Mouse (Mus musculus): ENCODE measurements around the gene Tmem126a.

Gene Tmem126a

GRCm38 (mm10) chr7:90456845-90457468 is at the start of gene Tmem126a:
Gene Tmem126a, minus strand, starts transcription at chr7:90457229.
- in situ Hi-C loops (cut with MboI, MseI), result loop anchor here (10.0 kb wide), 1 partner anchor 1052 kb away; the partner anchor contains the start of genes Fzd4 and Tmem135

DNA sequence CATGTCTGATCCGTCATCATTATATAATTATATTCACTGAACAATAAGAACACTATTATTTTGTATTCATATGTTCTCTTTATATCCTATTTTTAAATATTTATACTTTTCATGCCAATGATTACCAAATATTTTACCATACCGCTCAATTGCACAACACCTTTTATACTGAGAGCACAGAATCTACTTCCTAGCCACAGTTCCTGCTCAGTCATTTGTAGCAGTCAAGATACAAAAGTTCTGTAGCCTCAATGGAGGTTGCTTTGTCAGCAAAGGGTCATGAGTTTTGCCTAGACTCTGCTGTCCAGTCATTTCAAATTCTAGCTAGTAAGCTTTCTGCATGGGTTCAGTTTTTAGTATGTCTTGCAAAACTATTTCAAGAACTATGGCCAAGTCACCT is 25.6 kb upstream of the Tmem126a start:
- in situ Hi-C loops (cut with MboI, MseI), result no loop called here

DNA sequence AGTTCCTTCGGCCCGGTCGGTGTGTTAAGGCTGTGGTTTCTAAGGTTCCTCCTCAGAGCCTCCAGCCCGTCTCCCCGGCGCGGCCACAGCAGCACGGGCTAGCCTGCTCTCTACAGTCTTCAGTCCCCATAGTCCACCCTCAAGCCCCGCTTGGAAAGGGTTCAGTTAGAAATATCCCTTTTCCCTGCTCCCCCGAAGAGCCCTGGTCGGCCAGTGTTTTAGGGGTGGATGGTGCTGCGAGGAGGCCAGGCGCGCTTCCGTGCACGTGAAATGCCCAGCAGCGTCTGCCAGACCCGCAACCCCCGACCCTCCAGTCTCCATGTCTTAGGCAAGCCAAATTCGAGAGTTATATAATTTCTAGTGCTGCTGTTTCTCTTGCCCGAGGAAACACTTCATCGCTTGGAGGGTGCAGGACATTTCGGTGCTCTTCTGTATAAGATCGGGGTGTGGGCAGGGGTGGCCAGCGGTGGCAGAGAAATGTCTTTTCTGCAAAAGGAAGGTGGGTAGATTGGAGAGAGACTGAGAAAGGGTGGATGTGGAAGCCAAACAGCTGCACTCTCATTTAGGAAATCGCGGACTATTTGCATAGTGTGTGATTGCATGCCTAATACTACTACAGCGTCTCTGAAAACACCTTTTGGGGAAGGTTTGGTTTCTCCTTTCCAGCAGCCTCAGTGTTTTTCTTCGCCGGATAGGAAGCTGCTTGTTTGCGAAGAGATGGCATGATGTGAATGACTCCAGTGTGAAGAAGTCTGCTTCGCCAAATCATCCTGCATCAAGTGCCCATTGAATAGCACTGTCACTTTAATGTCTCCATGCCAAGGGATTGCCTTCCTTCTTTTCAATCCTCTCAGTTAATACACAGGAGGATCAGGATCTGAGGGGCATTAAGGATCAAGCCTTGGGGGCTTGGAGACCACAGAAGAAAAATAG is 19.6 kb upstream of the Tmem126a start, which contains the start of gene Dlg2:
Gene Dlg2, plus strand, starts transcription at position 360 of the 933 bp plus-strand sequence.
- in situ Hi-C loops (cut with MboI, MseI), result no loop called here

GRCm38 (mm10) chr7:90475793-90476312 is 18.8 kb upstream of the Tmem126a start, which contains the start of gene Tmem126b:
Gene Tmem126b, minus strand, starts transcription at chr7:90476001.
- in situ Hi-C loops (cut with MboI, MseI), result no loop called here

- in situ Hi-C loops (cut with MboI, MseI), result no loop called here
Observed at GRCm38 (mm10) chr7:90473511-90473910, 16.5 kb upstream of the Tmem126a start.

- in situ Hi-C loops (cut with MboI, MseI), result no loop called here
Observed at GRCm38 (mm10) chr7:90461441-90461840, 4.4 kb upstream of the Tmem126a start.

DNA sequence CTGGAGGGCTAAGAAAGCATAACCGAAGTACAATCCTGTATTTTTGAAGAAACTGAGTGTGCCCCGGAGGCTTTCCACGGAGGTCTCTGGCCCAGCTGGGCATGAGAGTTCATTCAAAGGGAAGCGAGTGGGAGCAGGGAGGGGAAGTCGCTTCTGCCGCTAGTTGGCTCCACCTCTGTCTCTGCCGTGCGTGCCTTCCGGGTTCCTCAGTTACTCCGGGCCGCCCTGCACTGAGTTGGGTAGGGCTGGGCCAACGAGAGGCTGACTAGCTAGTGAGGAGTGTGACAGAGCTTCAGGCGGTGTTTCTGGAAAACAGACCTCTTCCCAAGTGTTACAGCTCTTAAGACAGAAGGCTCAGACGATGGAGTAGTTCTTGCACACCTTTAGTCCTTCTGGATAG is 3.9 kb upstream of the Tmem126a start:
- in situ Hi-C loops (cut with MboI, MseI), result no loop called here

GRCm38 (mm10) chr7:90460330-90460729 is 3.3 kb upstream of the Tmem126a start:
- in situ Hi-C loops (cut with MboI, MseI), result no loop called here

DNA sequence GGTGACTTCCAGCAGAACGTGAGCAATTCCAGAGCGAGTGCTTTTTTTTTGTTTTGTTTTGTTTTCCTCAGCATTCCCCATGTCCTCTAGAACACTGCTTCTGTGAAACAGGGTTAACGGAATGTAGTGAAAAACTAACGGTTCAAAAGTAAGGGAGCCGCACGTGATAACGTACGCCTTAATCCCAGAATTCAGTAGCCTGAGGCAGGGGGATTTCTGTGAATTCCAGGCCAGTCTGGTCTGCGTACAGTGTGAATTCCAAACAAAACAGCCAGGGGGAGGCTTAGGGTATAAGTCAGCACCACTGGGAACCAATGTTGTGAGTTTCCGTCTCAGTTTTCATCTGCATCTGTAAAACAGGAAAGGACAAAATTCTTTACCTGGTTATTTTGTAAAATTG is 488 bp upstream of the Tmem126a start:
- in situ Hi-C loops (cut with MboI, MseI), result loop anchor here (10.0 kb wide), 1 partner anchor 1053 kb away; the partner anchor contains the start of genes Fzd4 and Tmem135

GRCm38 (mm10) chr7:90456149-90456844 is 732 bp downstream of the Tmem126a start:
- in situ Hi-C loops (cut with MboI, MseI), result loop anchor here (10.0 kb wide), 1 partner anchor 1051 kb away; the partner anchor contains the start of genes Fzd4 and Tmem135

GRCm38 (mm10) chr7:90444206-90444605 is 12.8 kb downstream of the Tmem126a start:
- in situ Hi-C loops (cut with MboI, MseI), result no loop called here

DNA sequence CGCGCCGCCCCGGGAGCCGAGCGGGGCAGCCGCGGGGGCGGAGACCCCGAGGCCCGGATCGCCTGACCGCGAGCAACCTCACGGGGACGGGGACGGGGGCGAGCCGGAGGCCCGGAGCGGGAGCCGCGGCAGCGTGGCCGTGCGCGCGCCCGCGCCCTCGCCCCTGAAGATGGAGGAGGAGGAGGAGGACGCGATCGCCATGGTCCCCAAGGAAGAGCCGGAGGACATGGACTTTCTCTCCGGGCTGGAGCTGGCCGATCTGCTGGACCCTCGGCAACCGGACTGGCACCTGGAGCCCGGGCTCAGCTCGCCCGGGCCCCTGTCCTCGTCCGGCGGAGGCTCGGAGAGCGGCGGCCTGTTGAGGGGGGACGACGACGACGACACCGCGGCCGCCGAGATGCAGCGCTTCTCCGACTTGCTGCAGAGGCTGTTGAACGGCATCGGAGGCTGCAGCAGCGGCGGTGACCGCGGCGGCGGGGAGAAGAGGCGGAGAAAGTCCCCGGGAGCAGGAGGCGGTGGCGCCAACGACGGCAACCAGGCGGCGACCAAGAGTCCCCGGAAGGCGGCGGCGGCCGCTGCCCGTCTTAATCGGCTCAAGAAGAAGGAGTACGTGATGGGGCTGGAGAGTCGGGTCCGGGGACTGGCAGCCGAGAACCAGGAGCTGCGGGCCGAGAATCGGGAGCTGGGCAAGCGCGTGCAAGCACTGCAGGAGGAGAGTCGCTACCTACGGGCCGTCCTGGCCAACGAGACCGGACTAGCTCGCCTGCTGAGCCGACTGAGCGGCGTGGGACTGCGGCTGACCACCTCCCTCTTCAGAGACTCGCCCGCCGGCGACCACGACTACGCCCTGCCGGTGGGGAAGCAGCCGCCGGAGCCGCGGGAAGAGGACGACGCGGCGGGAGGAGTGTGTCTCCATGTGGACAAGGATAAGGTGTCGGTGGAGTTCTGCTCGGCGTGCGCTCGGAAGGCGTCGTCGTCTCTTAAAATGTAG is 13.6 kb downstream of the Tmem126a start:
- in situ Hi-C loops (cut with MboI, MseI), result no loop called here

- in situ Hi-C loops (cut with MboI, MseI), result no loop called here
Observed at GRCm38 (mm10) chr7:90442518-90443080, 14.4 kb downstream of the Tmem126a start, which contains the start of gene Crebzf. Gene Crebzf, plus strand, starts transcription at chr7:90442729.

DNA sequence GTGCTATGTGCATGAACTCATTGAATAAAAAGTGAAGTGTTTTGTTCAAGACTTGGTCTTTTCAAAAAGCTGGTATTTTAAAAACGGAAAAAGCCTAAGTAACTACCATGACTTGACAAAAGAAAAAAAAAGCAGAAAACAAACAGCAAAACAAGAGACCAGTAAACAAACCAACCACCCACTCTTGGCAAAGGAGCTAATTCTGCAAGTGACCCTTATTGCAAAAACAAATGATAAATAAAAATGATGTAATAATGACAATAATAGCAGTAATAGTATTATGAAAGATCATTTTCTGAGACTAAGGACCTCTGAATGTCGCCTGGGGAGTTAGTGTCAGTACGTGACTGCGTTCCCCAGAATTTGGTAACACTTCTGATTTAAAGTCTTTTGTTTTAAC is 15.0 kb downstream of the Tmem126a start:
- in situ Hi-C loops (cut with MboI, MseI), result no loop called here

DNA sequence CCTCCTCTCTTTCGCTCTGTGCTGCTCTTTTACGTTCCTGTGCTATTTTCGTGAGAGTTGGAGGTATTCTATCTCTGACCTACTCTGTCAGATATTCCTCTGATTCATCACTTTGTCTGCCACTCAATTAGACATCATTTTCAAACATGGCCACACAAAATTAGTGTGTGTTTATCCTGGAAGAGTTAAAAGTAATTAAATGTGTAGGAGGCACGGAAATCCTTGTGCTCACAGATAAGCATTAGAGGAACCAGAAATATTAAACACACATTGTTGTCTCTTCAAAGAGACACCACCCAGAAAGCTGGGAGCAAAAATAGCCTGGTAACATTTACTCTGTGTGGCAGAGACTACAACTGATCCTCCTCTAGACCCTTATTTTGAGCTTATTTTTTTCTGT is 17.0 kb downstream of the Tmem126a start:
- in situ Hi-C loops (cut with MboI, MseI), result no loop called here

- in situ Hi-C loops (cut with MboI, MseI), result no loop called here
Observed at GRCm38 (mm10) chr7:90432221-90432620, 24.8 kb downstream of the Tmem126a start.

DNA sequence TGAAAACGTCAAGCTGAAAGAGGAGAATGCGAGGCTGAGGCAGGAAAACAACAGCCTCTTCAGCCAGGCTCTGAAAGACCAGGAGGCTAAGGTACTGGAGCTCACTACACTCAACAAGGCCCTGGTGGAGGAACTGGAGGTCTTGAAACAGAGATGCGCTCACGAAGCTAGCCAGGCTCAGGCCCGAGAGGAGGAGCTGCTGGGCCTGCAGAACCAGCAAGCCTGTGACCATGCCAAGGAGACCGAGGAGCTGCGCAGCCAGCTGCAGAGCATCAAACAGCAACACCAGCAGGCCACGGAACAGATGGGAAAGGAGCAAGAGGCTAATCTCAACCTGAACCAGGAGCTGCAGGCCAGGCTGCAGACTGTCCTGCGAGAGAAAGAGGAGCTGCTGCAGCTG is 30.0 kb downstream of the Tmem126a start:
- in situ Hi-C loops (cut with MboI, MseI), result no loop called here

GRCm38 (mm10) chr7:90426020-90427001 is 30.7 kb downstream of the Tmem126a start, which contains the start of gene Ccdc89:
Gene Ccdc89, plus strand, starts transcription at chr7:90426577.
- in situ Hi-C loops (cut with MboI, MseI), result no loop called here
